Mouse (Mus musculus) ES-Bruce4 (cell line): ENCODE measurements around the gene Prkce. TPM values are rescaled to one million over a fixed set of nuclear protein-coding genes. Genes with fewer than 3 reads are reported as not detected.

ENCODE experiments used
- H3K27ac ChIP-seq: 2 replicates; pipeline ENCODE4 v1.5.1; 2012; ENCODE audit warnings: low read length, inconsistent platforms; ENCODE audit not compliant: insufficient read depth
- H3K27me3 ChIP-seq: 2 replicates; pipeline ENCODE4 v1.6.1; 2012; ENCODE audit warnings: mild to moderate bottlenecking, low read length, inconsistent platforms; ENCODE audit not compliant: control insufficient read depth, poor library complexity, insufficient read depth, severe bottlenecking
- H3K36me3 ChIP-seq: 2 replicates; pipeline ENCODE4 v1.6.1; 2012; ENCODE audit warnings: inconsistent platforms, mild to moderate bottlenecking, low read length, moderate library complexity; ENCODE audit not compliant: control insufficient read depth, poor library complexity, insufficient read depth, severe bottlenecking
- H3K4me1 ChIP-seq: one replicate; pipeline ENCODE4 v1.8.1; 2011; ENCODE audit warnings: low read length; ENCODE audit not compliant: control insufficient read depth, insufficient read depth
- H3K4me3 ChIP-seq: 2 replicates; pipeline ENCODE4 v1.5.1; 2011; ENCODE audit warnings: low read depth, mild to moderate bottlenecking, low read length
- H3K9ac ChIP-seq: 2 replicates; pipeline ENCODE4 v1.6.1; 2012; ENCODE audit warnings: low read depth, mild to moderate bottlenecking, inconsistent platforms; ENCODE audit not compliant: poor library complexity, severe bottlenecking
- H3K9me3 ChIP-seq: replicated peaks from 2 replicates; pipeline ENCODE4 v1.6.1; 2012; ENCODE audit warnings: mild to moderate bottlenecking, low read length, inconsistent platforms; ENCODE audit not compliant: control insufficient read depth, poor library complexity, insufficient read depth, severe bottlenecking
- CTCF ChIP-seq: IDR thresholded peaks from one replicate; pipeline ENCODE4 v1.8.1; 2011; ENCODE audit warnings: low read depth, low read length
- EP300 ChIP-seq: IDR thresholded peaks from 2 replicates; pipeline ENCODE4 v1.6.1; 2011; ENCODE audit warnings: low read depth, low read length; ENCODE audit not compliant: insufficient read depth
- POLR2A ChIP-seq: IDR thresholded peaks from one replicate; pipeline ENCODE4 v1.8.1; 2011; ENCODE audit warnings: low read length; ENCODE audit not compliant: insufficient read depth
- polyA plus RNA-seq: library from polyadenylated mRNA; stranded (reverse); fragments of >200 nt; gene quantifications from 2 replicates; pipeline ENCODE4 v1.2.4, GENCODE M21; 2011; ENCODE audit warnings: low read depth; ENCODE audit not compliant: missing spikeins, insufficient read depth, insufficient read length

The Prkce gene
- polyA plus RNA-seq, 1 experiment = 4.3 TPM

- H3K36me3 ChIP-seq = no peaks in the 10 kb centered on the region
- no peaks in the 10 kb centered on the region for H3K9me3 ChIP-seq
- no peaks in the 10 kb centered on the region for H3K27me3 ChIP-seq
- no peak overlapping the region for H3K4me3 ChIP-seq
- no peak for TF ChIP-seq CTCF
- no peak for TF ChIP-seq EP300
- TF ChIP-seq POLR2A = no peak
- peaks cover 5% of the 10 kb centered on the region for H3K4me1 ChIP-seq
- no peak overlapping the region for H3K9ac ChIP-seq
- H3K27ac ChIP-seq = no peak overlapping the region
Observed at GRCm38 (mm10) chr17:86674971-86675370, 507.4 kb downstream of the Prkce start.

DNA sequence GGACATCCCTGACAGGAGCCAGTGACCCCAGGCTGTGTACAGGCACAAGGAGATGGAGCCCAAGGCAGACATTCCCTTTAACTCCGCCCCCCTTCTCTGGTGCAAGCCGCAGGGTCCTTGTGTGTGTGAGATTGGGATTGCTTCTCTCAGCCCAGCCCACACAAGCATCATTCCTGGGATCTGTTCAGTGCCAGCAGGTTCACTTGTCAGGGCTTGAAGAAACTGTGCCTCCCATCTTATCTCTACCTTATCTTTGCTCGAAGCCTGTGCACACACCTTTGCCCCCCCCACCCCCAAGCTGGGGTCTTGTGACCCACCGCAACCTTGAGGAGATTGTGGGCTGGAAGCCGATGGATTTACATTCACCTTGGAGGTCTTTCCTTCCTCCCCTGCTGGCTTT lies 508.8 kb downstream of the Prkce start:
- H3K9ac ChIP-seq = no peak overlapping the region
- H3K27me3 ChIP-seq = no peaks in the 10 kb centered on the region
- H3K36me3 ChIP-seq = no peaks in the 10 kb centered on the region
- peaks cover under 1% of the 10 kb centered on the region for H3K4me1 ChIP-seq
- H3K9me3 ChIP-seq = no peaks in the 10 kb centered on the region
- H3K27ac ChIP-seq = no peak overlapping the region
- H3K4me3 ChIP-seq = no peak overlapping the region
- no peak for TF ChIP-seq CTCF
- TF ChIP-seq POLR2A = no peak
- TF ChIP-seq EP300 = no peak

DNA sequence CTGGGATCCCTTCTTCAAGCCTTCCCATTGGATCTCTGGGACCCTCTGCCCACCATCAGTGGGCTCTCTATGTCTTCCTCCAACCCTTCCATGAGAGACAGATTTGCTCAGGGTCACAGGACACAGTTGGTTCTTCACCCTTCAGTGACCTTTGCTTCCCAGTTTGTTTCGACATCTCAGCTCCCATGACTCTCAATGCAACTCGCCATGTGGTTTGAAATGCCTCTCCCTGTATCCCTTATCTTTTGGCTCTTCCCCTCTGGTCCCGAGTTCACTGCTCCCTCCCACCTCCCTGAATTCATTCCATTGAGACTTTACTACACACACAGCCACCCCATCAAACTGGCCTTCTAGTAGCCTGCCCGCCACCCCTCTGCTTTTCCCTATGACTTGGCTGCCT lies 509.3 kb downstream of the Prkce start:
- no peaks in the 10 kb centered on the region for H3K4me1 ChIP-seq
- no peaks in the 10 kb centered on the region for H3K36me3 ChIP-seq
- H3K27me3 ChIP-seq = no peaks in the 10 kb centered on the region
- H3K27ac ChIP-seq = no peak overlapping the region
- no peak overlapping the region for H3K4me3 ChIP-seq
- H3K9ac ChIP-seq = no peak overlapping the region
- no peaks in the 10 kb centered on the region for H3K9me3 ChIP-seq
- TF ChIP-seq EP300 (no peak), CTCF (no peak), POLR2A (no peak)

DNA sequence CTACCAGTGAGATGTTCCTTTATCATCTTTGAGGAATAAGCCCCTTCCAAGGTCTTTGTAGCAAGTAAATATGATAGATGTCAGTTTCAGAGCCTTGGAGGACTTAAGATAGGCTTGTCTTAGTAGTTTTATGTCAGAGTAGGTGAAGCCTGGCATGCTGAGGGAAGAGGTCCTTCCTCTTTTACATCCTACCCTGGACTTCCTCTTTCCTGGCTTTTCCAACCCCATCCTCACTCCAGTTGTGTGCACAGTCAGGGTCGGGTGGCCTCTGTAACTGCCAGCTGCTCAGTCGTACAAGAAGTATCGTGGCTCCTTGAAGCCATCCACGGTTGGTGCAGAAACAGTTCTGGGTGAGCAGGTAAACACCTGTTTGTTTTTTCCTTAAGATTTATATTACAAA lies 517.7 kb downstream of the Prkce start:
- Histone ChIP-seq H3K4me1 (no peaks in the 10 kb centered on the region), H3K9ac (no peak overlapping the region), H3K27me3 (no peaks in the 10 kb centered on the region), H3K27ac (no peak overlapping the region), H3K36me3 (no peaks in the 10 kb centered on the region), H3K4me3 (no peak overlapping the region), H3K9me3 (no peaks in the 10 kb centered on the region)
- no peak for TF ChIP-seq EP300
- no peak for TF ChIP-seq POLR2A
- no peak for TF ChIP-seq CTCF

GRCm38 (mm10) chr17:86687021-86687420 lies 519.4 kb downstream of the Prkce start:
- TF ChIP-seq POLR2A (no peak), EP300 (no peak), CTCF (no peak)
- no peak overlapping the region for H3K4me3 ChIP-seq
- H3K4me1 ChIP-seq = no peaks in the 10 kb centered on the region
- no peak overlapping the region for H3K27ac ChIP-seq
- H3K36me3 ChIP-seq = no peaks in the 10 kb centered on the region
- H3K27me3 ChIP-seq = no peaks in the 10 kb centered on the region
- no peak overlapping the region for H3K9ac ChIP-seq
- no peaks in the 10 kb centered on the region; the same call in 1 of the 2 replicates for H3K9me3 ChIP-seq

DNA sequence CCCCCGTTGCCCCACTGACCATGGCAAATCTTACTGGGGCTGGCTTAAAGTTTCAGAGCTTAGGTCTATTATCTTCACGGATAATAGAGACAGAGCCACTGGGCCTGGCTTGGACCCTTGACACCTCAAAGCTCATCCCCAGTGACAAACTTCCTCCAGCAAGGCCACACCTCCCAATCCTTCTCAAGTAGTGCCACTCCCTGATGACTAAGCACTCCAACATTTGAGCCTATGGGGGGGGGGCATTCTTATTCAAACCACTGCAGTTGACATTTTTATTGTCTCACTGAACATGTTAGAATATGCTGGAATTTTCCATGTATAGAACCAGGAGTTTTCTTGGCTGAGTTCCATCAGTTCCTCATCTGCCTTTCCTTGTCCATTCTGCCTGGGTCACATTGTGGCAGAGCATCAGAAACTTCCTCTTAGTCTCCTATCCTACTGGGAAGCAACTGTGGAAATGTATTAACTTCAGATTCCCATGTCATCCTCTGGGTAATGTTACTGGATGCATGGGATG lies 523.3 kb downstream of the Prkce start:
- no peaks in the 10 kb centered on the region for H3K27me3 ChIP-seq
- H3K4me1 ChIP-seq = no peaks in the 10 kb centered on the region
- no peak overlapping the region for H3K4me3 ChIP-seq
- TF ChIP-seq POLR2A (no peak), CTCF (no peak), EP300 (no peak)
- H3K27ac ChIP-seq = no peak overlapping the region
- no peak overlapping the region for H3K9ac ChIP-seq
- H3K36me3 ChIP-seq = no peaks in the 10 kb centered on the region
- no peaks in the 10 kb centered on the region; the same call in 1 of the 2 replicates for H3K9me3 ChIP-seq
